In genomic region chr19:58627406-58628337, GRCm38 (mm10) we compare ENCODE assay signal across 8 mouse cellular contexts. TPM values are rescaled to one million over a fixed set of nuclear protein-coding genes. Genes with fewer than 3 reads are reported as not detected.
DNase-seq lines count a peak whose midpoint lies in the region; ATAC-seq and TF ChIP-seq lines count a peak whose summit lies in the region.

No protein-coding gene starts in this region.

- peak; percentile 2 for DNase-seq in gastrocnemius, adult 18-20 months (ENCODE audit: low spot score)
- no peak for DNase-seq in gastrocnemius, postnatal 10 days
- DNase-seq in embryo, embryonic 11.5 days (ENCODE audit: low read depth, low spot score) = peak; percentile 34
- DNase-seq in intestine, embryonic 14.5 days (ENCODE audit: low spot score) = peak; percentile 76
- DNase-seq in lung, postnatal 14 days = peak; percentile 18
- no peak for DNase-seq in thymus, postnatal 36 days

- H3K4me1 ChIP-seq in E14TG2a.4 (replicated peaks; ENCODE audit: low read depth, low read length) = peaks cover 7% of the 10 kb centered on the region; the same call in 1 of the 2 replicates
- H3K4me1 ChIP-seq in intestine, embryonic 14.5 days (replicated peaks; ENCODE audit: control insufficient read depth, insufficient read depth, low read length) = peaks cover 8% of the 10 kb centered on the region

- H3K9me3 ChIP-seq in E14TG2a.4 (ENCODE audit: low read length) = peaks cover 10% of the 10 kb centered on the region
- peaks cover under 1% of the 10 kb centered on the region; the same call in 1 of the 2 replicates for H3K9me3 ChIP-seq in intestine, embryonic 14.5 days (ENCODE audit: control insufficient read depth, low read length)

- no peak overlapping the region for H3K4me3 ChIP-seq in E14TG2a.4 (replicated peaks; ENCODE audit: low read length)
- H3K4me3 ChIP-seq in intestine, embryonic 14.5 days (ENCODE audit: low read depth, low read length) = peak overlapping the region; percentile 1; the same call in 1 of the 2 replicates

- WGBS in intestine, embryonic 14.5 days = 33% methylated on average over 22 of the region's 22 CpGs

- peak overlapping the region; percentile 23 for H3K4me2 ChIP-seq in intestine, embryonic 14.5 days (ENCODE audit: low read length)

- ATAC-seq in intestine, embryonic 14.5 days (replicated peaks; ENCODE audit: low FRiP score, low TSS enrichment, low read depth) = no peak
- no peak for ATAC-seq in megakaryocyte, adult 5-6 weeks (ENCODE audit: poor library complexity, severe bottlenecking)

- H3K27ac ChIP-seq in intestine, embryonic 14.5 days (ENCODE audit: low read depth) = no peak overlapping the region

- H3K27me3 ChIP-seq in E14TG2a.4 (ENCODE audit: insufficient read depth, low read length) = peaks cover 2% of the 10 kb centered on the region; the same call in 1 of the 2 replicates
- H3K27me3 ChIP-seq in intestine, embryonic 14.5 days (replicated peaks; ENCODE audit: control insufficient read depth, insufficient read depth, low read length) = no peaks in the 10 kb centered on the region

- TF ChIP-seq CTCF in E14TG2a.4 (conservative IDR thresholded peaks at IDR 0.05; ENCODE audit: low read length) = peak; percentile 68

- H3K36me3 ChIP-seq in E14TG2a.4 (ENCODE audit: insufficient read depth, low read length) = no peaks in the 10 kb centered on the region
- H3K36me3 ChIP-seq in intestine, embryonic 14.5 days (ENCODE audit: control insufficient read depth, insufficient read depth, low read length) = no peaks in the 10 kb centered on the region

- no peak overlapping the region for H3K9ac ChIP-seq in intestine, embryonic 14.5 days (ENCODE audit: low read length)

RNA-seq across cellular contexts. Expression of gene Pnlip, which starts 24.6 kb away (rescaled TPM):
- under 1 TPM in 1 of 2 experiments, not detected in 1; 0.59 TPM for total RNA-seq in gastrocnemius, adult 18-20 months (2021)
- total RNA-seq in gastrocnemius, postnatal 10 days (2021) = not detected
- 0.23 TPM in 1 of 2 replicates, not detected in the other for polyA plus RNA-seq in intestine, embryonic 14.5 days (2014; fragmentation: Nextera tagmentation; extraction: Ambion mirVana)
- not detected in 2 replicates for total RNA-seq in megakaryocyte, adult 5-6 weeks (2015)
- not detected in 2 replicates for total RNA-seq in megakaryocyte, adult 5-6 weeks (2017)

Comparison
In these comparisons a context has a peak if more than half of its experiments do, and no peak if none do; other contexts are left out.
1. DNase-seq: peak in gastrocnemius, adult 18-20 months (single experiment), embryo, embryonic 11.5 days (single experiment), intestine, embryonic 14.5 days (single experiment) and lung, postnatal 14 days (single experiment); none in gastrocnemius, postnatal 10 days (single experiment) and thymus, postnatal 36 days (0 of 2).